Mouse (Mus musculus) G1E (cell line): ENCODE results near the gene Nlrp4a. TPM values are rescaled to one million over a fixed set of nuclear protein-coding genes. Genes with fewer than 3 reads are reported as not detected.
"Not testable (repeated sequence)": the region's sequence is repeated elsewhere in the genome, so short reads cannot be mapped to it uniquely, and the experiment has no call there.

Source experiments
- ATAC-seq: 2 replicates; pipeline ENCODE4 v1.8.0; 2016; ENCODE audit warnings: mild to moderate bottlenecking; ENCODE audit not compliant: insufficient number of reproducible peaks, poor library complexity, low FRiP score, severe bottlenecking; ENCODE audit errors: extremely low read depth
- DNase-seq: peaks from one replicate; pipeline ENCODE4 v3.0.0; 2012; ENCODE audit warnings: low spot score
- H3K27me3 ChIP-seq: 2 replicates; pipeline ENCODE4 v1.6.1; 2012; ENCODE audit warnings: mild to moderate bottlenecking, low read length, inconsistent platforms; ENCODE audit not compliant: insufficient read depth
- H3K36me3 ChIP-seq: replicated peaks from 2 replicates; pipeline ENCODE3; 2012; ENCODE audit warnings: mild to moderate bottlenecking, inconsistent platforms
- H3K4me1 ChIP-seq: 2 replicates; pipeline ENCODE4 v1.6.1; 2012; ENCODE audit warnings: low read depth, low read length, inconsistent platforms, mixed read lengths; ENCODE audit not compliant: insufficient read depth
- H3K4me3 ChIP-seq: 2 replicates; pipeline ENCODE4 v1.5.1; 2012; ENCODE audit warnings: low read depth, mild to moderate bottlenecking, inconsistent platforms, low read length, moderate library complexity, mixed read lengths
- H3K9me3 ChIP-seq: replicated peaks from 2 replicates; pipeline ENCODE4 v1.6.1; 2012; ENCODE audit warnings: inconsistent platforms
- GATA1 ChIP-seq: IDR thresholded peaks from 2 replicates; pipeline ENCODE4 v1.6.1; 2012; ENCODE audit warnings: borderline replicate concordance, low read length, inconsistent platforms, mixed read lengths
- GATA2 ChIP-seq: IDR thresholded peaks from 2 replicates; pipeline ENCODE4 v1.6.1; 2012; ENCODE audit warnings: low read depth, low read length, inconsistent platforms, borderline replicate concordance
- POLR2AphosphoS5 ChIP-seq: IDR thresholded peaks from 2 replicates; pipeline ENCODE4 v1.6.1; 2012; ENCODE audit warnings: low read depth, low read length, inconsistent platforms; ENCODE audit not compliant: insufficient replicate concordance
- TAL1 ChIP-seq: conservative IDR thresholded peaks from 2 replicates; pipeline ENCODE4 v1.6.1; 2012; ENCODE audit warnings: low read depth, low read length, inconsistent platforms, mixed read lengths
- polyA plus RNA-seq: library from polyadenylated mRNA; stranded (reverse); fragments of >175 nt; gene quantifications from 2 replicates; pipeline ENCODE4 v1.2.3, GENCODE M21; 2012
- total RNA-seq, 2 experiments: library from RNA; stranded (forward) in 1 of 2; stranded (reverse) in 1 of 2; fragments of 200-1000 nt in 1 of 2; fragments of >200 nt in 1 of 2; fragmentation: Nextera tagmentation in 1 of 2; gene quantifications; 2 replicates each; pipeline ENCODE4 v1.2.3; 2014 to 2017

Nlrp4a gene
- total RNA-seq (2014; fragmentation: Nextera tagmentation) = not detected in 2 replicates
- total RNA-seq (2017) = 0.12 and 0.22 TPM in 2 replicates
- not detected in 2 replicates for polyA plus RNA-seq

GRCm38 (mm10) chr7:26434813-26435212, at the start of gene Nlrp4a:
TSS of gene Nlrp4a (plus strand) at chr7:26435113.
- TF ChIP-seq TAL1 = no peak
- TF ChIP-seq POLR2AphosphoS5 = no peak
- no peak for TF ChIP-seq GATA1
- no peak for TF ChIP-seq GATA2
- Histone ChIP-seq H3K4me1 (no peaks in the 10 kb centered on the region), H3K4me3 (no peak within 1 kb of the TSS), H3K27me3 (no peaks in the 10 kb centered on the region), H3K36me3 (no peaks in the 10 kb centered on the region), H3K9me3 (no peaks in the 10 kb centered on the region)
- DNase-seq = no peak
- ATAC-seq = no peak

- not testable (repeated sequence) for H3K27me3 ChIP-seq, H3K9me3 ChIP-seq, H3K4me1 ChIP-seq, H3K36me3 ChIP-seq, ATAC-seq, DNase-seq, H3K4me3 ChIP-seq
Observed at GRCm38 (mm10) chr7:26386691-26387090, 48.2 kb upstream of the Nlrp4a start.

GRCm38 (mm10) chr7:26391137-26391536, 43.8 kb upstream of the Nlrp4a start:
- not testable (repeated sequence) for H3K4me3 ChIP-seq, H3K36me3 ChIP-seq, DNase-seq, H3K4me1 ChIP-seq, H3K9me3 ChIP-seq, ATAC-seq, H3K27me3 ChIP-seq

GRCm38 (mm10) chr7:26391811-26392210, 43.1 kb upstream of the Nlrp4a start:
- not testable (repeated sequence) for DNase-seq, H3K4me3 ChIP-seq, H3K36me3 ChIP-seq, H3K9me3 ChIP-seq, H3K4me1 ChIP-seq, ATAC-seq, H3K27me3 ChIP-seq

GRCm38 (mm10) chr7:26403600-26403999, 31.3 kb upstream of the Nlrp4a start, which contains the start of gene Nlrp9c:
TSS of gene Nlrp9c (minus strand) at chr7:26403700.
- not testable (repeated sequence) for H3K4me1 ChIP-seq, H3K27me3 ChIP-seq, DNase-seq, H3K36me3 ChIP-seq, ATAC-seq, H3K9me3 ChIP-seq, H3K4me3 ChIP-seq

- no peak for TF ChIP-seq GATA2
- Histone ChIP-seq H3K9me3 (no peaks in the 10 kb centered on the region), H3K4me1 (no peaks in the 10 kb centered on the region), H3K4me3 (no peak overlapping the region), H3K36me3 (no peaks in the 10 kb centered on the region), H3K27me3 (no peaks in the 10 kb centered on the region)
- no peak for DNase-seq
- no peak for ATAC-seq
Observed at GRCm38 (mm10) chr7:26476690-26477089, 41.8 kb downstream of the Nlrp4a start.

- not testable (repeated sequence) for H3K4me3 ChIP-seq, ATAC-seq, H3K9me3 ChIP-seq, DNase-seq, H3K4me1 ChIP-seq, H3K27me3 ChIP-seq, H3K36me3 ChIP-seq
Observed at GRCm38 (mm10) chr7:26489514-26489913, 54.6 kb downstream of the Nlrp4a start.

Other genes starting within 250 kb of the Nlrp4a start
- not detected in 2 replicates for gene Vmn1r184, start 174.8 kb upstream of the Nlrp4a start, total RNA-seq (2014; fragmentation: Nextera tagmentation)
- under 0.01 and 0.11 TPM in 2 replicates for gene Vmn1r184, start 174.8 kb upstream of the Nlrp4a start, total RNA-seq (2017)
- gene Vmn1r184, start 174.8 kb upstream of the Nlrp4a start, polyA plus RNA-seq = not detected in 2 replicates
- not detected in 2 replicates for gene Cyp2a4, start 127.9 kb upstream of the Nlrp4a start, total RNA-seq (2014; fragmentation: Nextera tagmentation)
- gene Cyp2a4, start 127.9 kb upstream of the Nlrp4a start, total RNA-seq (2017) = 0.11 TPM in 1 of 2 replicates, not detected in the other
- not detected in 2 replicates for gene Cyp2a4, start 127.9 kb upstream of the Nlrp4a start, polyA plus RNA-seq
- gene Nlrp9c, start 31.4 kb upstream of the Nlrp4a start, total RNA-seq (2014; fragmentation: Nextera tagmentation) = not detected in 2 replicates
- 0.35 and 0.38 TPM in 2 replicates for gene Nlrp9c, start 31.4 kb upstream of the Nlrp4a start, total RNA-seq (2017)
- not detected in 2 replicates for gene Nlrp9c, start 31.4 kb upstream of the Nlrp4a start, polyA plus RNA-seq
- gene Nlrp9a, start 99.9 kb downstream of the Nlrp4a start, total RNA-seq (2014; fragmentation: Nextera tagmentation) = not detected in 2 replicates
- 0.05 and 0.06 TPM in 2 replicates for gene Nlrp9a, start 99.9 kb downstream of the Nlrp4a start, total RNA-seq (2017)
- not detected in 2 replicates for gene Nlrp9a, start 99.9 kb downstream of the Nlrp4a start, polyA plus RNA-seq
- gene Vmn1r185, start 183.4 kb downstream of the Nlrp4a start, total RNA-seq (2014; fragmentation: Nextera tagmentation) = not detected in 2 replicates
- gene Vmn1r185, start 183.4 kb downstream of the Nlrp4a start, total RNA-seq (2017) = 0.05 and 0.06 TPM in 2 replicates
- not detected in 2 replicates for gene Vmn1r185, start 183.4 kb downstream of the Nlrp4a start, polyA plus RNA-seq